Mouse (Mus musculus) gastrocnemius, postnatal 36 days (tissue): ENCODE measurements around the gene Gm38100. TPM values are rescaled to one million over a fixed set of nuclear protein-coding genes. Genes with fewer than 3 reads are reported as not detected.

Experiments used
- DNase-seq, 2 experiments: peaks; one replicate each; pipeline ENCODE4 v3.0.0; 2022
- intact Hi-C: fragments of 180-260 bp; cut with DNase I; formaldehyde crosslinking; loops from one replicate; pipeline ENCODE4 v1.15.1; 2025
- total RNA-seq, 2 experiments: library from RNA; stranded (reverse); gene quantifications; 2 replicates each; pipeline ENCODE4 v1.2.3; 2021

The Gm38100 gene
- total RNA-seq, 2 experiments from 2014 or later, result not detected

- intact Hi-C loops, result no loop called here
- DNase-seq, result no peak
Measured at GRCm38 (mm10) chr1:175950851-175951250, 30.7 kb downstream of the Gm38100 start.

GRCm38 (mm10) chr1:175961786-175962185 is 41.7 kb downstream of the Gm38100 start:
- intact Hi-C loops, result no loop called here
- no peak for DNase-seq

GRCm38 (mm10) chr1:175967004-175967745 is 47.0 kb downstream of the Gm38100 start:
- intact Hi-C loops, result no loop called here

GRCm38 (mm10) chr1:175970710-175971109 is 50.6 kb downstream of the Gm38100 start:
- intact Hi-C loops, result no loop called here
- DNase-seq, result no peak

More at GRCm38 (mm10) chr1:175967004-175967745, 47.0 kb downstream of the Gm38100 start:
- DNase-seq, result no peak

Other genes starting within 250 kb of the Gm38100 start
- 1 to 10 TPM; 3.3 to 5.0 TPM for gene Opn3, start 227.6 kb upstream of the Gm38100 start, total RNA-seq
- 1 to 10 TPM; 2.2 to 2.5 TPM for gene Chml, start 227.4 kb upstream of the Gm38100 start, total RNA-seq
- not detected for gene Wdr64, start 221.7 kb upstream of the Gm38100 start, total RNA-seq
- under 1 TPM in 1 of 2 experiments, not detected in 1; 0.28 TPM for gene Exo1, start 39.7 kb upstream of the Gm38100 start, total RNA-seq
- not detected for gene Rbm8a2, start 58.8 kb downstream of the Gm38100 start, total RNA-seq